Mouse (Mus musculus) heart, adult 9 months (tissue): ENCODE measurements around the gene Pdlim7.

ENCODE experiments used
- DNase-seq, 2 experiments: peaks; one replicate each; pipeline ENCODE4 v3.0.0; 2022; ENCODE audit warnings: low spot score in 2 of 2

Pdlim7 gene

DNA sequence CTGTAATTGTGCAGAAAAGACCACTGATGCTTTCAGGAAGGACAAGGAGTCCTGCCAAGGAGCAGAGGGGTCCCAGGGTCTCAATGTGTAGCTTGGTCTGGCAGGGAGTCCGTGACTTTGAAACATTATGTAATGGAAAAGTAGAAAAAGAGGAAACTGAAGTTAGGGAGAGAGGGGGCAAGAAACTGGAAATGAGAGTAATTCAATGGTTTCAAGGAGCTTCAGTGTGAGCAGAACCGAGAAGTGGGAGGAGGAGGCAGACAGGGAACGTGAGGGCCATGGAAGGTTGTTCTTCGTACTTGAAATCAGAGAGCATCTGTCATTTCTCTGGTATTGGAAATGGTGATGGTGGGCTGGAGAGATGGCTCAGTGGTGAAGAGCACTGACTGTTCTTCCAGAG is 6.1 kb upstream of the Pdlim7 start:
- DNase-seq = no peak

GRCm38 (mm10) chr13:55516955-55517354 is 3.5 kb upstream of the Pdlim7 start:
- DNase-seq = peak in 1 of 2 experiments; percentile 83

- no peak for DNase-seq
Observed at GRCm38 (mm10) chr13:55513828-55514227, 352 bp upstream of the Pdlim7 start.

DNA sequence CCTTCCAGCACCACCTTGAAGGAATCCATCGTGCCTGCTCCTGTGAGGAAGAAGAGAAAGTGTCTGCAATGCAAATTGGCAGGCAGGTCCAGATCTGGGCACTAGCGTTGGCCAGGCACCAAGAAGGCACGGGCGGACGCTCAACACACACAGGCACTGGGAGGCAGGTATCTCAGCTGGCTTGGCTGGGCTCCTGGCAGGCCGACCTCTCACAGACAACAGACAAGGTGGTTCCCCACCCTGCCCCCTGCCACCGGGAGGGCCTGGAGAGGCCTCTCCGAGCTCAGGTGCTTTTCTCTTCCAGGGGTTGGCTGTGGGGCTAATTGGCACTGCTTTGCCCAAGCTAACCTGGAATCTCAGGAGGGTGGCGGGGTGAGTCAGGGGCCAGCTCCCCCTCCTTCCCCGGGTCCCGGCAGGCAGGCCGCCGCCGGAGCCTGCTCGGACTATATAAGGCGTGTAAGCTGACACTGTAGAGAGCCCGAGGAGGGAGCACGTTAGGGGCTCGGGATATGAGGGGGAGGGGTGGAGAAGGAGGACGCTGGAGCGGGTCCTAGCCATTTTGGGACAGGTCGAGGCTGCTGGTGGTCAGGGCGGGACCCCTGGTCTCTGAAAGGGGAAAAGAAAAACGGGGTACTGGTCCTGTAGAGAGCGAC is 971 bp downstream of the Pdlim7 start:
- peak; percentile 68 to 74 for DNase-seq

DNA sequence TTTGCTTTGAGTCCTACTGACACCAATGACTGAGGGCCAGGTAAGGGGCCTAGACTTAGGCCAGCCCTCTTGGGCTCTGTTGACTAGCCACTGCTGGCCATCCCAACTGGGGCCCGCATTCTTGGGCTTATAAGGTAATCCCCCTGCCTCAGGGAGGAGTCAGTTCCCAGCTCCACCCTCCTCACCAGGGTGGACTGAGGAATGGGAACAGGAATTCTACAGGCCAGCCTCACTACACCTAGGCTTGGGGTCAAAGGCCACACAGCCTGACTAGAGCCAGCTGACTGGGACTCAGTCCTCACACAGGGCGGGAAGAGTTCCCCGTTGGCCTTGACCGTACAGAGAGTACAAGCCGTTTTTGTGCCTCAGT is 2.0 kb downstream of the Pdlim7 start:
- no peak for DNase-seq

- peak; percentile 91 to 93 for DNase-seq
Observed at GRCm38 (mm10) chr13:55510668-55511491, 2.6 kb downstream of the Pdlim7 start.

DNA sequence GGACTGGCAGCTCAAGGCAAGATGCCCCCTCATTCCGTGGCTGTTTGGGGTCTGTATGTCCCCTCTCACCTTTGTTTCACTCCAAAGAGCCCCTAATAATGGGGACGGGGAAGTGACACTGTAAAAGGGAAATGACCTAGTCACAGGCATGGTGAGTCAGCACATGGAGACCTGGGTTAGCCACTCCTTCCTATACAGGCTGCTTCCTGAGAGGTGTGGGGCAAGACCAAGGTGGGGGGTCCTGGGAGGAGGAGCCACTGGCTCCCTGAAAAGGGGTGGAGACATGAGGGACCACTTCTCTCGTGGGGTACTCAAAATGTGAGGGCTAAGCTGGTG is 3.2 kb downstream of the Pdlim7 start:
- DNase-seq = no peak

DNA sequence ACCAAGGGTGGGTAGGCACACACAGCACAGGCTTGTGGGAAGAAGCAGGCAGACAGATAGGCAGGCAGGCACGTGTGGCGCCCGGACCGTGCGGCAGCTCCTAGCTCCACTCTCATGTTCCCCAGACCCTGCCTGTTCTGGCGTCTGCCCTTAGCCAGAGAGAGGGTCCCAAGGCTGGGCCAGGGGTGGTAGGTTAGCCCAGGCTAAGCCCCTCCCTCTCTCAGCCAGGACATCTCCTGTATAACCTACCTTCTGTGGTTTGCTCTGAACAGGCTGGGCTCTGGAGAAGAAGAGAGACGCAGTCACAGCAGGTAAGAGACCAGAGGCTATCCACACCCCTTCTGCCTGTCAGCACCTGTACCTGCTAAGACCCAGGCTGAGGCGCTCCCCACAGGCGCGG is 4.9 kb downstream of the Pdlim7 start:
- DNase-seq = no peak

DNA sequence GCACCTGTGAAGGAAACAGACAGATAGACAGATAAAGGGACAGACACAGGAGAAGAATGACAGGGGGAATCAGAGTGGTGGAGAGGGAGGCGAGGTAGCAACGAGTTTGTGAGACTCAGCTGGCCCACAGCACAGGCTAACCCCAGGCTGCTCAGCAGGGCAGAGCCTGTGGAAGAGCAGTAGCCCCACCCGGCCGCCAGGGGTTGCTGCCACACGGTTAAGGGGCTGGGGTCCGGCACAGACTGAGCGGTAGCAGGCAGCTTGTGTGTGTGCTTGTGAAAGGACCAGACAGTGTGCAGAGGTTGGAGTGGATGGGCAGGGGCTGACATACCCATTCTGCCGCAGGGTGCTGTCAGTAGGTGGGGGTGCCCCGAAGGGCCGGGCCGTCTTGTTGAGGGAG is 5.6 kb downstream of the Pdlim7 start:
- no peak for DNase-seq

- no peak for DNase-seq
Observed at GRCm38 (mm10) chr13:55506697-55507096, 6.8 kb downstream of the Pdlim7 start.

DNA sequence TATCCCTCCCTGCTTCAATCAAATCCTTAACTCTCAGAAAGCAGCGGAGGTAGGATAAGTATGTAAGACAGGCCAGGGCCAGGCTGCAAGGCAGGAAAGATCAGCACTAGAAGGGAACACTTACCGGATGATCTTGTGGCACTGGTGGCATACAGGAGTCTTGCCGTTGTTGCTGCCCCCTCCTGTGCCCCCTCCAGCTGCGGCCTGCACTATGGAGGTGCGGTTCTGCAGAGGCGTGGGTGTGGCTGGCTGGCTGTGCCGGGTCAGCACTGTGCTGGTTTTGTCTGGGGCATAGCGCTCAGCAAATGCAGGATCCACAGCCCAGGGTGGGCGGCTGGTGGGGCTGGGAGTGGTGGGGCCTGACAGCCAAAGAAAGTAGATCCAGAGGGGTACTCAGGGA is 7.7 kb downstream of the Pdlim7 start:
- no peak for DNase-seq

DNA sequence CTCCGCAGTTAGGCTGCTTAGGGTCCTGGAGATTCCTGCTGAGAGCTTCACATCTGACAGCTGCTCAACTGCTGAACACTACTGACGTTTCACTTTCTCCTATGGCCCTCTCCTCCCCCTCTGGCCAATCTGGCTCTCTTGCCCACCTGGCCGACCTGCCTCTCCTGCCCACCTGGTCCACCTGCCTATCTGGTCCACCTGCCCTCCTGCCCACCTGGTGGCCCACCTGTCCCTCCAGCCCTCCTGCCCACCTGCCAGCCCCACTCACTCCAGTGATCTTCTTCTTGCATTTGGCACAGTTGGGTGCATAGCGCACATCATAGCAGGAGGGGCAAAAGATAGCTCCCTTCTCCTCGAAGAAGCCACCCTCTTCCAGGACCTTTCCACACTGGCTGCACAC is 9.1 kb downstream of the Pdlim7 start:
- no peak for DNase-seq

DNA sequence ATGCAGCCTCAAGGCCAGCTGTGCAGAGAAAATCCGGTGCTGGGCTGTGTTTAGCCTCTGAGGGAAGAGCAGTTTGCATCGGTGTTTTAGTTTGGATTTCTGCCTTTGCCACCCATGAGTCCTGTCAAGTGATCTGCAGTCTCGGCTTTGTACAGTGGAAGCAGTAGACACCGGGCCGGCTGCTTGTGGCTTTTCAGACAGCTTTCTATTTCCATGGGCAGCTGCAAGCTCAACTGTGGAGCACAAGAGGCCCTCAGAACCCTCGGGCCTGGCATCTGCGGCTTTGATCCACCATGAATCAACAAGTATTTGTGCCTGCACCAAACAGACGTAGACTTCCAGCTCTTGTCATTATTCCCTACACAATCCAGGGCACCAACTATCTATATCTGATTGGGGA is 11.1 kb downstream of the Pdlim7 start:
- DNase-seq = no peak

DNA sequence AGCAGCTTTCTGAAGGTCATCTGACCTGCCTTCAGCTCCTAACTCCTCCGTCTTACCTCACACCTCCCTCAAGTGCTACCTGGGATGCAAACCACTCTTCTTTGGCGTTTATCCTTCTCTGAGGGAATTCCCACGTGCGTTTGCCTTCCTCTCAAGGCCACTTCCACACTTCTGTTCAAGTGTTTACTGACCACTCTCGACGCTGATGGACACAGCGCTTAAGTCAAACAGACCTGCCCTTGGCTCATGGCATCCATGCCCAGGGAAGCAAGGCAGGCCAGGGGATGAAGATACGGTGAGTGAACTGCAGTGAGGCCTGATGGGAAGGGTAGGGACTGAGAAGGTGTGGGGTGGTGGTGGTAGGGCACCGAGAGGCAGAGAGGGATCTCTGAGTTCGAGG is 12.9 kb downstream of the Pdlim7 start:
- DNase-seq = no peak

- no peak for DNase-seq
Observed at GRCm38 (mm10) chr13:55498906-55499305, 14.6 kb downstream of the Pdlim7 start.

DNA sequence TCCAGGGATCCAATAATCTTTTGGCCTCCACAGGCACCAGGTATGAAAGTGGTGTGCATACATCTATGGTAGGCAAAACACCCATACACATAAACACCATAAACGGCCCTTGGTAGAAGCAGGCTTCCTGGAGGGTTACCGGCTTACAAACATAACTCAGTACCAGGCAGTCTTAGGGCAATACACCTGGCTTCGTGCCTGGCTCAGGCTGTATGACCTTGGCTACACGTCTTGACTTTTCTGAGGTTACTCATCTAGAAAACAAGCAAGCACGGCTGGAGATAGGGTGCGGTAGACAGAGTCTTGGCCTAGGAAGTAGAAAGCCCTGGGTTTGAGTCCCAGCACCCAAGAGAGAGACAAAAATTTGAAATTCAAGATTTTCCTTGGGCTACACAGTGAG is 16.8 kb downstream of the Pdlim7 start:
- no peak for DNase-seq

- DNase-seq = no peak
Observed at GRCm38 (mm10) chr13:55495702-55496101, 17.8 kb downstream of the Pdlim7 start.

GRCm38 (mm10) chr13:55494883-55495621 is 18.4 kb downstream of the Pdlim7 start:
- peak; percentile 72 to 80 for DNase-seq

DNA sequence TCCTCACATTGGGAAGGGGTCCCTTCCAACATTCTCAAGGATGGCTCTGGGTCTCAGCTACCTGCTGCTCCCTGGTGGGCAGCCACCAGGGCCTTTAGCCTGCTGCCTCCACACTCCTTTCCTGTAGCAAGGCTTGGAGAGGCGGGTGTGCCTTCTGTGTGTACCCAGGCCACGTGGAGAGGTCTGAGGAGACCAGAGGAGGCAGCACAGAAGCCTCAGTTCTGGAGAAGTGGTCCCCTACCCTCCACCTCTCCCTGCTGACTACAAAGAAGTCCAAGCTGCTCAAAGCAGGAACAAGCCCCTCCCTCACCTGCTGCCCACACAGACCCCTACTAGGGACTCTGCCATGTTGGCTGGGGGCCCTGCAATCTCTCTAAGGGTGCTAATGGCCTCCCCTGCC is 19.2 kb downstream of the Pdlim7 start:
- DNase-seq = no peak

DNA sequence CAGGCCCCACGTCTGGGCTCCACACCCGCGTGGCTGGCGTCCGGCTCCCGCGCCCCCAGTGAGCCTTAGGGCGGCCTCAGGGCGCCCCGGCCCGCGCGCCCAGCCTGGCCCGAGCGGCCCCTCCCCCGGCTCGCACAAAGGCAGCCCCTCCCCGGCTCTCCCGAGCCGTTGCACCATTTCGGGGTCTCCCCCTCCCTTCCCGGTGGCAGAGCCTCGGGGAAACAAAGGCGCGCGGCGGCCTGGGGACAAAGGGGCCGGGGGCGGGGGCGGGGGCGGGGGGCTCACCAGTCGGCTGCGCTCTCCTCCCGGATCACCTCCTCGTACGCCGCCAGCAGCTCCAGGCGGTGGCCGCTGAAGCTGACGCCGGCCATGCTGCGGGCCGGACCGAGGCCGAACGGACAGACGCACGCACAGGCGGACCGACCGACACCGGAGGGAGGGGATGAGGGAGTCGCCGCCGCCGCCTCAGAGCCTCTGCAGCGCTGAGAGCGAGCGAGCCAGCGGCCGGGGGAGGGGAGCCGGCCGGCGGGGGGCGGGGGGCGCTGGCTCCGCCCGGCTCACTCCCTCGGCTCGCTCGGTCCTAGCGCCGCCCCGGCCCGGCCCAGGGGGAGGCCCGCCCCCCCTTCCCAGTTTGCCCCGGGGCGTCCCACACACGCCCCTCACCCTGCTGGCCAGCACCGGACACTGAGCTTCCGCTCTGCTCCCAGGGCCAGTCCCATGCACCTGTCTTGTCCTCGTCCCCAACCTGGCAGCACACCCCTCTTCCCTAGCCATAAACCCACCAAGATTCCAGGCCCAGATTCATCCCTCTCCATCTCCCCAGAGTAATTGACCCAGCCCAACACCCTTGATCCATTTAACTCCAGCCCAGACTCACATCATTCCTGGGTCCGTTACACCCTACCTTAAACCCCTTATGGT is 25.6 kb downstream of the Pdlim7 start, which contains the start of gene Dbn1:
TSS of gene Dbn1 (minus strand) at position 534 of the 921 bp plus-strand sequence.
- DNase-seq = no peak

GRCm38 (mm10) chr13:55486916-55487577 is 26.4 kb downstream of the Pdlim7 start:
- DNase-seq = no peak
